Mouse (Mus musculus) lung, embryonic 16.5 days (tissue): ENCODE measurements at regions not wholly inside any gene's neighbourhood (a gene's known extent, or its start where the extent isn't known, plus 50 kb on each side); places are given as distances from the start of the nearest gene placed in this dataset.

Source experiments
- ATAC-seq: fragments of 200-750 bp; cut with Nextera tagmentation; 2 replicates; pipeline ENCODE4 v1.8.0; 2017; ENCODE audit warnings: low read depth, mild to moderate bottlenecking, moderate library complexity
- H3K27ac ChIP-seq: fragments of 300-500 bp; sonication (generic); 2 replicates; pipeline ENCODE4 v1.5.1; 2014; ENCODE audit warnings: mild to moderate bottlenecking, control low read depth, low read length
- H3K27me3 ChIP-seq: fragments of 300-500 bp; sonication (generic); 2 replicates; pipeline ENCODE4 v1.6.1; 2014; ENCODE audit warnings: low read depth, low read length, mixed read lengths; ENCODE audit not compliant: control insufficient read depth, insufficient read depth
- H3K36me3 ChIP-seq: fragments of 300-500 bp; sonication (generic); 2 replicates; pipeline ENCODE4 v1.6.1; 2014; ENCODE audit warnings: low read length; ENCODE audit not compliant: control insufficient read depth, insufficient read depth
- H3K4me1 ChIP-seq: fragments of 300-500 bp; sonication (generic); replicated peaks from 2 replicates; pipeline ENCODE4 v1.6.1; 2014; ENCODE audit warnings: low read length, mixed read lengths; ENCODE audit not compliant: control insufficient read depth, insufficient read depth
- H3K4me2 ChIP-seq: fragments of 300-500 bp; sonication (generic); 2 replicates; pipeline ENCODE4 v1.6.1; 2014; ENCODE audit warnings: low read depth, low read length, control low read depth
- H3K4me3 ChIP-seq: fragments of 300-500 bp; sonication (generic); 2 replicates; pipeline ENCODE4 v1.5.1; 2014; ENCODE audit warnings: mild to moderate bottlenecking, low read length, control low read depth
- H3K9ac ChIP-seq: fragments of 300-500 bp; sonication (generic); 2 replicates; pipeline ENCODE4 v1.6.1; 2014; ENCODE audit warnings: low read length, control low read depth
- H3K9me3 ChIP-seq: fragments of 300-500 bp; sonication (generic); 2 replicates; pipeline ENCODE4 v1.6.1; 2016; ENCODE audit warnings: low read length; ENCODE audit not compliant: control insufficient read depth
- WGBS: fragments of 180-500 bp; shearing (Covaris S2); extraction: QIAGEN DNeasy Blood & Tissue Kit; methylation state at CpG from one replicate; pipeline ENCODE4 v1.1.7; 2014; 5-methylcytosine and 5-hydroxymethylcytosine counted together

- WGBS, result 31% methylated on average over 3 of the region's 3 CpGs
Observed at GRCm38 (mm10) chr3:144264554-144264953, 59.5 kb upstream of the Lmo4 start.

DNA sequence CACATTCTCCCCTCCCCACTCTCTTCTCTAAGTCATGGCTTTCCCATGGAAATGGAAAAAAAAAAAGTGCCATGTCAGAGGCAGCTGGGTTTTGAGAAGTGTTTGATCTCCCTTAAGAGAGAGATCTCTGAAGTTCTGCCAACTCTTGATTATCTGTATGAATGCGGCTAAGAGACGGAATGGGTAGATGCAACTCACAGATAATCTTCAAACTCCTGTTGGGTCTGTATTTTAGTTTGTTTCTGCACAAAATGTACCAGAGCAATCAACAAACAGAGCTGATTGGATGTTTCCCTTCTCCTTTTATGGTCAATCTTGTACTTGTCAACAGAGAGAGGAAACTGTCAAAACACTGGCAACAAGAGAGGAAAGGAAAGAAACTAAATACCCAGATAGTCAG is 55.9 kb upstream of the Lmo4 start:
- 38% methylated on average over 2 of the region's 2 CpGs for WGBS
- Histone ChIP-seq H3K4me3 (no peak overlapping the region), H3K9me3 (no peaks in the 10 kb centered on the region), H3K27ac (no peak overlapping the region), H3K4me2 (no peak overlapping the region), H3K9ac (no peak overlapping the region), H3K4me1 (peaks cover 3% of the 10 kb centered on the region; the same call in 1 of the 2 replicates), H3K27me3 (no peaks in the 10 kb centered on the region), H3K36me3 (no peaks in the 10 kb centered on the region)
- ATAC-seq, result no peak; the same call in 1 of the 2 replicates

More at GRCm38 (mm10) chr3:144264554-144264953, 59.5 kb upstream of the Lmo4 start:
- Histone ChIP-seq H3K27ac (no peak overlapping the region), H3K9ac (no peak overlapping the region), H3K9me3 (no peaks in the 10 kb centered on the region), H3K4me1 (peaks cover 3% of the 10 kb centered on the region; the same call in 1 of the 2 replicates), H3K36me3 (no peaks in the 10 kb centered on the region), H3K4me3 (no peak overlapping the region), H3K27me3 (no peaks in the 10 kb centered on the region), H3K4me2 (no peak overlapping the region)
- ATAC-seq, result peak; percentile 77

DNA sequence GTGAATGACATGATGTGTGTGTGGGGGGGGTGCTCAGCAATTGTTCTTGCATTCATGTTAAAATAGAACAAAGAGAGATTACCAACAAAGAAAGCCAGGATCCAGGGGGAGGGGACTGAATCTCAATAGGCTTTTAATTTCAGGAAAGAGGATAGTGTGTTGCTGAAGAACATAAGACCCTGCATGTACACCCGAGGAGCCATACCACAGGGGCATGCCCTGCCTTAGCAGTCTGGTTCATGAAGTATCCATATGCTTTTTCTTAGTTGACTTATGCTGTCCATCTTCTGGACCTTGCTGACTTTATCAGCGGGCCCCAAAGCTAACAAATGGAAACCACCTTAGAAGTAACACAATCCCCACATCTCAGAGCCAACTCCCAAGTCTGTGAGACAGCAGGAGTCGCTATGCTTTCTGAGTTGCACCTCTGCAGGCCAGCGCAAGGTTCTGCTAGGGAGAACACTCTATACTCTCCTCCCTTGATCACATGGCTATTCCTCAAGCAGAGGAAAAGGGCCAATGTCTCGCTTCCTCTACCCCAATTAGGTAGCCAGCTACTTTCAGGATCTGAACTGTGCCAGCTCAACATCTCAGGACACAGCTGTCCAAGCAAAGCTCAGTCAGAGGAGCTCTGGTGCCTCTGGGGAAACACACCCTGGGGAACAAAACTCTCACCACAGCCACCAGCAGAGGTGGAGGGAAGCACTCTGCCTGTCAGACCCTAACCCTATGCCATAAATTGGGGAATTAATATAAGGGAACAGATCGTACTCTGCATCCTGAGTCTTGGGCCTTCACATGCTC is 52.9 kb upstream of the Lmo4 start:
- Histone ChIP-seq H3K9me3 (no peaks in the 10 kb centered on the region), H3K27me3 (no peaks in the 10 kb centered on the region), H3K4me3 (no peak overlapping the region), H3K9ac (no peak overlapping the region), H3K36me3 (no peaks in the 10 kb centered on the region), H3K4me2 (no peak overlapping the region), H3K27ac (no peak overlapping the region), H3K4me1 (no peaks in the 10 kb centered on the region)
- no peak for ATAC-seq
- WGBS, result 74% methylated on average over 6 of the region's 6 CpGs

- H3K27ac ChIP-seq, result no peak overlapping the region
- H3K27me3 ChIP-seq, result no peaks in the 10 kb centered on the region
- H3K4me3 ChIP-seq, result no peak overlapping the region
- H3K9ac ChIP-seq, result no peak overlapping the region
- H3K4me2 ChIP-seq, result no peak overlapping the region
- ATAC-seq, result no peak
- H3K36me3 ChIP-seq, result no peaks in the 10 kb centered on the region
- WGBS, result 73% methylated on average over 9 of the region's 9 CpGs
- no peaks in the 10 kb centered on the region for H3K9me3 ChIP-seq
- H3K4me1 ChIP-seq, result no peaks in the 10 kb centered on the region
Observed at GRCm38 (mm10) chr3:144257196-144257595, 52.2 kb upstream of the Lmo4 start.

GRCm38 (mm10) chr3:144255596-144256550 is 50.9 kb upstream of the Lmo4 start:
- 52% methylated on average over 12 of the region's 12 CpGs for WGBS
- H3K36me3 ChIP-seq, result no peaks in the 10 kb centered on the region
- H3K4me2 ChIP-seq, result no peak overlapping the region
- no peak overlapping the region for H3K4me3 ChIP-seq
- no peaks in the 10 kb centered on the region for H3K9me3 ChIP-seq
- no peak overlapping the region for H3K27ac ChIP-seq
- no peaks in the 10 kb centered on the region for H3K27me3 ChIP-seq
- H3K9ac ChIP-seq, result no peak overlapping the region
- ATAC-seq, result no peak
- H3K4me1 ChIP-seq, result no peaks in the 10 kb centered on the region
